Mouse (Mus musculus) stomach, embryonic 16.5 days (tissue): ENCODE data around the gene Cavin1. TPM values are rescaled to one million over a fixed set of nuclear protein-coding genes. Genes with fewer than 3 reads are reported as not detected.

Experiments
- ATAC-seq: fragments of 200-750 bp; cut with Nextera tagmentation; 2 replicates; pipeline ENCODE4 v1.8.0; 2017; ENCODE audit warnings: moderate number of reproducible peaks, moderate TSS enrichment; ENCODE audit not compliant: insufficient read depth, low FRiP score
- H3K27ac ChIP-seq: fragments of 300-500 bp; sonication (generic); 2 replicates; pipeline ENCODE4 v1.5.1; 2014; ENCODE audit warnings: low read length
- H3K27me3 ChIP-seq: fragments of 300-500 bp; sonication (generic); 2 replicates; pipeline ENCODE4 v1.6.1; 2014; ENCODE audit warnings: low read length, control low read depth, mixed read lengths; ENCODE audit not compliant: control insufficient read depth, insufficient read depth
- H3K36me3 ChIP-seq: fragments of 300-500 bp; sonication (generic); 2 replicates; pipeline ENCODE4 v1.6.1; 2014; ENCODE audit warnings: low read length; ENCODE audit not compliant: control insufficient read depth, insufficient read depth
- H3K4me1 ChIP-seq: fragments of 300-500 bp; sonication (generic); 2 replicates; pipeline ENCODE4 v1.6.1; 2014; ENCODE audit warnings: low read length, control low read depth, mixed read lengths; ENCODE audit not compliant: control insufficient read depth, insufficient read depth
- H3K4me2 ChIP-seq: fragments of 300-500 bp; sonication (generic); 2 replicates; pipeline ENCODE4 v1.6.1; 2014; ENCODE audit warnings: low read depth, low read length, mixed read lengths
- H3K4me3 ChIP-seq: fragments of 300-500 bp; sonication (generic); replicated peaks from 2 replicates; pipeline ENCODE4 v1.5.1; 2014; ENCODE audit warnings: mild to moderate bottlenecking, low read length
- H3K9ac ChIP-seq: fragments of 300-500 bp; sonication (generic); 2 replicates; pipeline ENCODE4 v1.6.1; 2014; ENCODE audit warnings: low read length
- H3K9me3 ChIP-seq: fragments of 300-500 bp; sonication (generic); replicated peaks from 2 replicates; pipeline ENCODE4 v1.6.1; 2016; ENCODE audit warnings: low read length, control low read depth; ENCODE audit not compliant: control insufficient read depth
- WGBS: fragments of 180-500 bp; shearing (Covaris S2); extraction: QIAGEN DNeasy Blood & Tissue Kit; methylation state at CpG from one replicate; pipeline ENCODE4 v1.1.7; 2014; 5-methylcytosine and 5-hydroxymethylcytosine counted together
- polyA plus RNA-seq: library from polyadenylated mRNA; unstranded; fragments of >200 nt; fragmentation: Nextera tagmentation; extraction: Ambion mirVana; gene quantifications from 2 replicates; pipeline ENCODE4 v1.2.1, GENCODE M21; 2015

Gene Cavin1
- polyA plus RNA-seq, 1 experiment from 2014 or later, result 381 TPM

DNA sequence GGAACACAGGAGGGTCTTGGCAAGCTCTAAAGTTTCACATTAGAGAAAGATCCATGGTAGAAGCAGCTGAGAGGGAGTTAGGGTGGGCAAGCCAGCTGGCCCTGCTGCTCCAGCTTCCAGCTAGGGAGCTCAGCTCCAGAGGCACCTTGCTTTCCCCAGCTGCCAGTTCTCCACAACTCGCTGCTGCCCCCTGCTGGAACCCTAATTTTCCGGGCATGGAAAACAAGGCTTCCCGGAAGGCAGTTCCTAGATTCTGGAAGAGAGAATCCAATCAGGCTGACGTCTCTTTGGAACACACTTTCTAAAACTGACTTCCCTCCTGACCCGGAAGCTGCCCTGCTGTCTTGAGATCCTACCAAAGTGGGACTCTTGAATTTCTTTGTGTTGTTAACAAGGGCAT, 13.4 kb downstream of the Cavin1 start:
- Histone ChIP-seq H3K27ac (no peak overlapping the region), H3K9me3 (no peaks in the 10 kb centered on the region), H3K4me2 (no peak overlapping the region), H3K4me1 (peaks cover 38% of the 10 kb centered on the region), H3K36me3 (peaks cover 16% of the 10 kb centered on the region; the same call in 1 of the 2 replicates), H3K9ac (no peak overlapping the region), H3K4me3 (no peak overlapping the region), H3K27me3 (peaks cover 6% of the 10 kb centered on the region; the same call in 1 of the 2 replicates)
- 5% methylated on average over 5 of the region's 5 CpGs for WGBS
- ATAC-seq, result no peak

- no peak overlapping the region for H3K4me2 ChIP-seq
- WGBS, result 100% methylated on average over 1 of the region's 1 CpGs
- no peaks in the 10 kb centered on the region for H3K27me3 ChIP-seq
- H3K4me3 ChIP-seq, result no peak overlapping the region
- no peak for ATAC-seq
- no peak overlapping the region for H3K27ac ChIP-seq
- no peaks in the 10 kb centered on the region for H3K36me3 ChIP-seq
- peaks cover 12% of the 10 kb centered on the region for H3K4me1 ChIP-seq
- no peaks in the 10 kb centered on the region for H3K9me3 ChIP-seq
- no peak overlapping the region for H3K9ac ChIP-seq
These were observed 21.1 kb downstream of the Cavin1 start for GRCm38 (mm10) chr11:100949540-100949939.

DNA sequence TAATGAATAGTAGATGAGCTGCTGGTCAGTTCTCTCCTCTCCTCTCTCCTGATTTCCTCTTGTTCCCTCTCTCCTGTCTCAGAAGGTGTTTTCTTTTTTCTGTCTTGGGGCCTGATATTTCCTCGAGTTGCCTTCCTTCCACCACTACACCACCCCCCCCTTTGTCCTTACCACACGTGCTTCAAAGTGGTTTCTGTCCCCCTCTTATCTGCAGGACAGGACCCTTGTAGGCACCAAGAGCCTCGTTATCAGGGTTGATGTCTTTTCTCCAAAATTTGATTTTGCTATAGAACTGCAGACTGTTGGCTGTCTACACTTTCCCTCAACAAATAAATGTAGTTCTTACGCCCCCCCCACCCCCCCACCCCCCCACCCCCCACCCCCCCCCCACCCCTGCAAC, 22.4 kb downstream of the Cavin1 start:
- H3K4me3 ChIP-seq, result no peak overlapping the region
- 45% methylated on average over 4 of the region's 4 CpGs for WGBS
- no peaks in the 10 kb centered on the region for H3K27me3 ChIP-seq
- no peaks in the 10 kb centered on the region for H3K36me3 ChIP-seq
- no peak overlapping the region for H3K9ac ChIP-seq
- H3K9me3 ChIP-seq, result no peaks in the 10 kb centered on the region
- no peak for ATAC-seq
- no peak overlapping the region for H3K4me2 ChIP-seq
- H3K27ac ChIP-seq, result no peak overlapping the region
- H3K4me1 ChIP-seq, result peaks cover 12% of the 10 kb centered on the region

DNA sequence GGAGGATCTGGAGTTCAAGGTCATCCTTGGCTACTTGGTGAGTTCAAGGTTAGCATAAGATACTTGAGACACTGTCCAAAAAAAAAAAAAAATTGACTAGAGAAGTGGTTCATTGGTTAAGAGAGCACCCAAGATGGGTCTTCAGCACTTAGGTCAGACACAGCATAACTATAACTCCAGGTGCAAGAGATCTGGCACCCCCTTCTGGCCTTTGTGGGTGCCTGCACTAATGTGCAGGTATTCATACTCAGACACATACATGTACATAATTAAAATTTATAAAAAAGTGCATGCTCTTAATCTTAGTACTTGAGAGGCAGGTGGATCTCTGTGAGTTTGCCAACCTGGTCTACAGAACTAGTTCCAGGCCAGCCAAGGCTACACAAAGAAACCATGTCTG, 23.1 kb downstream of the Cavin1 start:
- H3K36me3 ChIP-seq, result no peaks in the 10 kb centered on the region
- no peak for ATAC-seq

GRCm38 (mm10) chr11:100946862-100947261, 23.8 kb downstream of the Cavin1 start:
- H3K4me3 ChIP-seq, result no peak overlapping the region
- H3K27ac ChIP-seq, result no peak overlapping the region
- H3K9ac ChIP-seq, result no peak overlapping the region
- no peaks in the 10 kb centered on the region for H3K36me3 ChIP-seq
- WGBS, result 48% methylated on average over 4 of the region's 4 CpGs
- no peaks in the 10 kb centered on the region for H3K9me3 ChIP-seq
- no peak for ATAC-seq
- 0 out of 2 replicates have a peak, but pooled peaks cover 2% of the 10 kb centered on the region for H3K4me1 ChIP-seq
- H3K27me3 ChIP-seq, result no peaks in the 10 kb centered on the region
- H3K4me2 ChIP-seq, result no peak overlapping the region

More for the DNA sequence above, 23.1 kb downstream of the Cavin1 start:
- Histone ChIP-seq H3K4me1 (peaks cover 9% of the 10 kb centered on the region), H3K9ac (no peak overlapping the region), H3K27ac (no peak overlapping the region), H3K4me3 (no peak overlapping the region), H3K4me2 (no peak overlapping the region), H3K27me3 (no peaks in the 10 kb centered on the region), H3K9me3 (no peaks in the 10 kb centered on the region)

DNA sequence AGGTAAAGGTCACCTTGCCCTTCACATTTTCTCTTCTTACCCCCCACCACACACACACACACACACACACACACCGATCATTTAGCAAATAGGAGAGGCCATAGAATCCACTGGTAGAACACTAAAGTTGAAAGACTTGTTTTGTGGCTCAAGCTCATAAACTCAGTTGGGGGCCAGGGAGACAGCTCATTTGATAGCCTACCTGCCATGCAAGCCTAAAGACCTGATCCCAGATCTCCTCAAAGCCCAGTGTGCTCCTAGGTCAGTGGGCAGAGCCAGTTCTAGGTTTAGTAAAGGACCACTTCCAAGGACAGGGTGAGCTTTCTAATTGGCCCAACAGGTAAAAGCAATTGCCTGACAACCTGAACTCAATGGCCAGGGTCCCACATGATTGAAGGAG, 28.3 kb downstream of the Cavin1 start:
- no peak for ATAC-seq
- peaks cover 5% of the 10 kb centered on the region for H3K4me1 ChIP-seq
- no peaks in the 10 kb centered on the region for H3K9me3 ChIP-seq
- no peak overlapping the region for H3K4me2 ChIP-seq
- no peak overlapping the region for H3K27ac ChIP-seq
- H3K4me3 ChIP-seq, result no peak overlapping the region
- 73% methylated on average over 1 of the region's 1 CpGs for whole genome bisulfite sequencing
- no peak overlapping the region for H3K9ac ChIP-seq
- no peaks in the 10 kb centered on the region for H3K27me3 ChIP-seq
- no peaks in the 10 kb centered on the region for H3K36me3 ChIP-seq

DNA sequence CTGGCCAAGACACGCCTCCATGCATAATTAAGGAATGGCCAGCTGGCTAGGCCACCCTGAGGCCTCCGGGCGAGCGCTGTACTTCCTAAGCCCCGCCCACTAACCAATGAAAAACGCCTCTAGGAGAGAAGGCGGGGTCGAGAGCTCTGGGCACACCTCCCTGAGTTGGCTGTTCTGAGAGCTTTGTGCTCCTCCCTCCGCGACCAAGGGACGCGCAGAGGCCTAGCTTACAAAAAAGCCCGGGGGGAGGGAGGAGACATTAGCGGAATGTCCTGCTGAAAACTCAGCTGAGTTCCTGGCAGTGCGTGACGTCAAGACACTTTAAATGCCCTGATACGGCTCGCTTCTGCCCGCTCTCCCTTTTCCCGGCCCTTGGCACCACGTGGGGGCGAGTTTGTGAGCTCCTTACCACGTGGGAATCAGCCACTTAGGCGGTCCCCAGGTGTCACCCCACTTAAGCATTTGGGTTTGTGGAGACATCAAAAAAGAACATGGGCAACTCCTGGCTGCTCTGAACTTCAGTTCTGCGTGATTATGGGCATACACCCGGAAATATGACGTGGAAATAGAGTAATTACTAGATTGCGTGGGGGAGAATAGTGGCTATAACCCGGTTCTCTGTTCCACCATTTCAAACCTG, 31.1 kb downstream of the Cavin1 start, which contains the start of gene Stat3:
Gene Stat3, minus strand, starts transcription at position 29 of the 640 bp plus-strand sequence.
- Histone ChIP-seq H3K27ac (peak within 1 kb of the TSS; percentile 89), H3K9ac (peak within 1 kb of the TSS; percentile 86), H3K36me3 (no peaks in the 10 kb centered on the region), H3K4me2 (peak within 1 kb of the TSS; percentile 85), H3K4me3 (peak within 1 kb of the TSS; percentile 93), H3K4me1 (peaks cover 16% of the 10 kb centered on the region), H3K27me3 (no peaks in the 10 kb centered on the region), H3K9me3 (no peaks in the 10 kb centered on the region)
- peak; percentile 99 for ATAC-seq
- under 1% methylated on average over 29 of the region's 29 CpGs for WGBS

GRCm38 (mm10) chr11:100938711-100939511, 31.8 kb downstream of the Cavin1 start:
- peak overlapping the region; percentile 89 for H3K27ac ChIP-seq
- H3K9me3 ChIP-seq, result no peaks in the 10 kb centered on the region
- H3K4me3 ChIP-seq, result peak overlapping the region; percentile 93
- peaks cover 16% of the 10 kb centered on the region for H3K4me1 ChIP-seq
- H3K27me3 ChIP-seq, result no peaks in the 10 kb centered on the region
- no peak; the same call in 1 of the 2 replicates for ATAC-seq
- H3K4me2 ChIP-seq, result peak overlapping the region; percentile 67
- H3K9ac ChIP-seq, result peak overlapping the region; percentile 86
- no peaks in the 10 kb centered on the region for H3K36me3 ChIP-seq
- under 1% methylated on average over 48 of the region's 48 CpGs for WGBS

DNA sequence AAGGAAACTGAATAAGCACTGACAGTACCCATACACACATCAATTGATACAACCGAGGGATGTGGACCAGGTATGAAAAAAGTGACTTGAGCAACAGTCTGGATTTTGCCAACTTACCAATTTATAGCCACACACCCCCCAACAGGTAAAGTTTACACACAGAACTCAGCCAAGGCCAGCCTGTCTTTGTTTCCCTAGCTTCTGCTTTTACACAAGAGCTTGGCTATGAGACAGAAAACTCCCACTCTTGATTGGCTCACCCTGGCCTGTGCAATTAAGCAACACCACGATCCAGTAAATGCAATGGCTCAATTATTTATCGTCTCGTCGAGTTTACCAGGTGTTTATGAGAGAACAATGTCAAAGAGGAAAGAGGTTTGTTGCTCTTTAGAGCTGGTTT, 32.6 kb downstream of the Cavin1 start:
- Histone ChIP-seq H3K4me2 (peak overlapping the region; percentile 67), H3K9me3 (no peaks in the 10 kb centered on the region), H3K9ac (peak overlapping the region; percentile 23; the same call in 1 of the 2 replicates), H3K4me3 (peak overlapping the region; percentile 93), H3K36me3 (no peaks in the 10 kb centered on the region), H3K27me3 (no peaks in the 10 kb centered on the region), H3K4me1 (peaks cover 16% of the 10 kb centered on the region), H3K27ac (no peak overlapping the region)
- ATAC-seq, result no peak
- 12% methylated on average over 5 of the region's 5 CpGs for whole genome bisulfite sequencing
